Mouse (Mus musculus): ENCODE data around the gene 9130213A22Rik.

The 9130213A22Rik gene

DNA sequence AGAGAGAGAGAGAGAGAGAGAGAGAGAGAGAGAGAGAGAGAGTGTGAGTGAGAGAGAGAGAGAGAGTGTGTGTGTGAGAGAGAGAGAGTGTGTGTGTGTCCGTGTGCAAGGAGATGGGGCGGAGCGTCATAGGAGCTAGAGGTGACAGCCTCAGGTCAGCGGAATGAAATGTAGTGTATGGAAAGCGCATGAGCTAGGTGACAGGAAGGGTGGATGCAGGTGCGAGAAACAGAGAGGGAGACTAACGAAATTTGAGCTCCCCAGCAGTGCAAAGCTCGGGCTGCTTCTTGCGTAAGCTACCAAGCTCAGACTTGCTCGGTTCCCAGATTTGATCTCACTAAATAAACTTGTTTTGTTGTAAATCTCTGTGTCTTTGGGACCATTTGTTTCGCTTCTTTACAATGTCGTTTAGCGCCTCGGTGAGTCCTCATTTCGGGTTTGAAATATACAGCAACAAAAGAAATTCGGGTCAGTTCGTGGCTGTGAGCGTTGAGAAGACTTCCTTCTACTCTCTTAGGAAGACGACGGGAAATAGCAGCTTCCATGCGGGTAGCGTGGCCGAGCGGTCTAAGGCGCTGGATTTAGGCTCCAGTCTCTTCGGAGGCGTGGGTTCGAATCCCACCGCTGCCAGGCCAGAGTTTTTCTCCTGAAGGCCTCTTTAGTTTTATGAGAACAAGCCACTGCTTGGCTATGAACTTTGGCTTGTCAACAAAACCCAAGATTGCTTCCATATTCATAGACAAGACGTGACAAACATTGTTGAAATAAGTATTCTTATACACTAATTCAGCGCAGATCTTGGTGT lies 1.5 kb upstream of the 9130213A22Rik start:
- no peak for DNase-seq (ENCODE audit: low spot score)

DNA sequence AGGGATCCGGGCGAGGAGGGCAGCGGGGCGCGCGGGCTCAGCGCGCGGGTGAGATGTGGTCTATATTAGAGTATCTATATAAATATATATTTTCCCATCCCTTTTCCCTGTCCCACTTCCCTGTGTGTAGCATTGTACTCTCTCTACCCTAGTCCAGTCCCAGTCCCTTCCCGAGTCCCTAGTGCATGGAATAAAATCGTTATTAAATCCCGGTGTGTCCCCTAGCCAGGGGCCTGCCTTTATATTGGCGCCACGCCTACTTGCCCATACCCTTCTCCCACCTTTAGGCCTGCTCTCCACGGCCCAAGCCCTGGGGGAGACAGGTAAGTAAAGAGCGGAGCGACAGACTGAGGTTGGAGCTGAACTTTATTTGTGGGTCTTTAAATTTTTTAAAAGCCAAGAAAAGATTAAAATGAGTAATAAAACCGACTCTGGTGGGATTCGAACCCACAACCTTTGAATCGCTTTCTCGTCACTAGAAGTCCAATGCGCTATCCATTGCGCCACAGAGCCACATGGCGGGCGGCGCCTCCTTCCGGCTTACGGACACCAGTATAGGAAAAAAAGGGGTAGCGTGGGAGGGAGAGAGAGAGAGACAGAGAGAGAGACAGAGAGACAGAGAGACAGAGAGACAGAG lies 785 bp upstream of the 9130213A22Rik start:
- DNase-seq (ENCODE audit: low spot score): no peak

DNA sequence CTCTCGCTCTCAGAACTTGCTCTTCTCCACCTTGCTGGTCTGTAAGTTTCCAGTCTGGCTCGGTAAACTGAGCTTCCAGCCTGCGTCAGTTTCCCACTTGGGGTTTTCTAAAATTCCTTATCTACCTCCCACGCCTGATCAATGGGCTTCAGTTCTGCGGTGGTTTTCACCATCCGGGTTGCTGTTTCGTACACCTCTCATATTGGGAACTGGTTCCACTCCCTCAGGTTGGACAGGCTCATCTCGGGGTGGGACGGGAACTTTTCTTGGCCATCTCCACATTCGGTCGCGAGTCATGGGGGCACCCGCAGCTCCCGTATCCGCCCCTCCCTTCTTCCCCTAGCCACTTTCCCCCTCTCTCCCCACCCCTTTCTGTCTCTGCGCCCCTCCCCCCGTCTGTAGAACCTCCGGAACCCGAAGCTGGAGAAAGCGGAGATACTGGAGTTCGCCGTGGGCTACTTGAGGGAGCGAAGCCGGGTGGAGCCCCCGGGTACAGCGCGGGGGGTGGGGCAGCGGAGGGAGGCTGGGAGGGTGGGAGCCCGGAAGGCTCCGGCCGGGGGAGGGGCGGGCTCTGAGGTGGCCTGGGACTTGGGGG lies 551 bp downstream of the 9130213A22Rik start:
- DNase-seq (ENCODE audit: low spot score): no peak

DNA sequence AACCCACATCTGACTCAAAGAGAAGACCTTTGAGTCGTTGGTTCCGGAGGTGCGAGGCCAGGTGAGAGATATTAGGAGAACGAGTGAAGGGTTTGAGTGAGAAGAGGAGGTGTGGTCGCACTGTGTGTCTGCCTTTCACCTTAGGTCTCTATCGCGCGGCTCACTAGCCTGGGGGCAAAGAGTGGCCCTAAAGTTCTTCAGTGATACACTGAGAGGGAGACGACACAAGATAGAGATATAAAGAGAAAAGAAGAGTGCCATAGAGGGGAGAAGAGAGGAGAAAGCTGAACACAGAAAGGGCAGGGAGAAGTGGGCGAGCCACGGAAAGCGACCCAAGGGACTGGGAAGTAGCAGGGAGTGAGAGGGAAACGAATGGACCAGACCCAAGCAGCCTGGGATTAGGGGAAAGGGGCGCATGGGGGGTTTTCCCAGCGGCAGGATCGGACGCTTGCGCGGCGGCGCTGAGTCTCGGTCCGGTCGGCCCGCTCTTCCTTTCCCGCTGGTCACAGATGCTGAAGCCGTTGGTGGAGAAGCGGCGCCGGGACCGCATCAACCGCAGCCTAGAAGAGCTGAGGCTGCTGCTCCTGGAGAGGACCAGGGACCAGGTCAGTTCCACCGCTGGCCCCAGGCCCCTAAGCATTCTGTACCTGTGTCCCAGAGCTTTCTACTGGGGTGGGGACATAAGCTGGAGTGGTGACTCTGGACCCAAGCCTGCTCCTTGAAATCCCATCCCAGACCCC lies 1.2 kb downstream of the 9130213A22Rik start:
- DNase-seq (ENCODE audit: low spot score): no peak

DNA sequence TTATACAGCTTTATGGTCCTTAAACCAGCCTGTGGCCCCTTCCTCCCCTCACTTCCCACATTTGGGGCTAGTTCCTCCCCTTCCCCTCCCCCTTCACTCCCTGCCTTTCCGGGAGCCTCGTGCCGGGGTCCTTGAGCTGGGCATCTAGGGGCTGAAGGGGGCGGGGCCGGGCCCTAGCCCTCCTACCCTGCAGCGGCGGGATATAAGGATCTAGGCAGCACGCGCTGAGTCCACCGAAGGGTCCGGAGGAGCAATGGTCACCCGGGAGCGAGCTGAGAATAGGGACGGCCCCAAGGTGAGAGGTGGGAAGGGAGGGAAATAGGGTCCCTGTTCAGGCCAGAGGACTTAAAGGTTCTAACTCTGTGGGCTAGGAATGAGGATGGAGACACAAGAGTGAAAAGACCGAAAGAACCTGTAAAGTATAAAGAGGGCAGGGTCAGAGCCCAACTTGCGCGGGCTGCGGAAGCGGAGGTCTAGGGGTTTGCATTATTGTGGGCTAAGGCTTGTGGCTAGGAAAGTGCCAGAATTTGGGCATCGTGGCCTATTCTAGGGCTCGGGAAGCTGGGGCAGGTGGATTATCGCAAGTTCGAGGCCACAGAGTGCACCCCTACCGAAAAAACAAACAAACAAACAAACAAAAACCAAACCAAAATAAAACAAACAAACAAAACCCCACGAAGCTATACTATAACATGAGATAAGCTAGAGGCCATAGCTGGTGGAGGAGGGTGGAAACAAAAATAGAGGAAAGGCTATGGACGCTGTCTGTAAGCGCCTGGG lies 2.0 kb downstream of the 9130213A22Rik start, which contains the start of gene Hes7:
Hes7 (plus strand) TSS at position 184 of the 780 bp plus-strand sequence.
- no peak for DNase-seq (ENCODE audit: low spot score)

DNA sequence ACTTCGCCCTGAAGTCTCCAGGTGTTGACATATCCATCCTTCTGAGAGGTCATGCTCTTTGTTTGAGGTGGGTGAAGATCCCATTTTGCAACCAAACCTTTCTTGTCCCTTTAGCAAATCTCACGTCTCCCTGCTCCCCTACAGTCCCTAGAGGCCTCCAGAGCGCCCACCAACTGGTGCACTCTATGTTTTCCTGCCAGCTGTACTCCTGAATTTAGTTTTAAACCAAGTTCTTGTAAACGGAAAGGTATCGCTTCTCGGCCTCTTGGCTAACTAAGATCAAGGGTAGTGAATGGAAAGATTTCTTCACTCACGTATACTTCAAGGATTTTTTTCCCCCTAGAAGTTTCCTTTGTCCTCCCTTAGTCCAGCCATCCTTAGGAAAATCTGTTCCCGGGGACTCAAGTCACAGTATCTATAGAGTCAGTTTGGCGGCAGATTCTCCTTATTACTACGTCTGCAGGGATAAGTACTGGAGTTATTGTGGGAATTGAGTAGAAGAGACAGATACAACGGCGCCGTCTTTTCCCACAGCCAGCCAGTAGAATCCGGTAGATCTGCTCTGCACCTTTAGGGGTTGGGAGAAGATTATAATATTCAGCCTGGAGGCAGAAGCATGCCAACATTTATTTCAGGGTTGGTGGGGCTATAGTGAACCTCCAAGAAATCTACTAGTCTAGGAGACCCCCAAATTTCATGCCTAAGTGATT lies 2.8 kb downstream of the 9130213A22Rik start:
- DNase-seq (ENCODE audit: low spot score): no peak

DNA sequence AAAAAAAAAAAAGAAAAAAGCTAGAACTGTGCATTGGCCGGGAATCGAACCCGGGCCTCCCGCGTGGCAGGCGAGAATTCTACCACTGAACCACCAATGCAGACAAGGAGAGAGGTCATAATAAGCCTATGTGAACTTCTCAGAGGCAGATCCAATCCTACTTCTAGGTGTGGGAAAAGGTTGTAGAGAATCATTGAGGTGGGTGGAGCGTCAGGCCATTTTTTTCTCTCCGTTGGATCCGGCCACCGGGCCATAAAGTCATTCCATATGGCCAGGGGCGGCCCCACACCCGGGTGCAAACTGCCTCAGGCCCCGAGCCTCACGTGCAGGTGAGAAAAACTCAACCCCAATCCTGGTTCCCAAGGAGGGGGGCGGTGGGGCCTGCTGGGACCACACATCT lies 3.6 kb downstream of the 9130213A22Rik start:
- no peak for DNase-seq (ENCODE audit: low spot score)

DNA sequence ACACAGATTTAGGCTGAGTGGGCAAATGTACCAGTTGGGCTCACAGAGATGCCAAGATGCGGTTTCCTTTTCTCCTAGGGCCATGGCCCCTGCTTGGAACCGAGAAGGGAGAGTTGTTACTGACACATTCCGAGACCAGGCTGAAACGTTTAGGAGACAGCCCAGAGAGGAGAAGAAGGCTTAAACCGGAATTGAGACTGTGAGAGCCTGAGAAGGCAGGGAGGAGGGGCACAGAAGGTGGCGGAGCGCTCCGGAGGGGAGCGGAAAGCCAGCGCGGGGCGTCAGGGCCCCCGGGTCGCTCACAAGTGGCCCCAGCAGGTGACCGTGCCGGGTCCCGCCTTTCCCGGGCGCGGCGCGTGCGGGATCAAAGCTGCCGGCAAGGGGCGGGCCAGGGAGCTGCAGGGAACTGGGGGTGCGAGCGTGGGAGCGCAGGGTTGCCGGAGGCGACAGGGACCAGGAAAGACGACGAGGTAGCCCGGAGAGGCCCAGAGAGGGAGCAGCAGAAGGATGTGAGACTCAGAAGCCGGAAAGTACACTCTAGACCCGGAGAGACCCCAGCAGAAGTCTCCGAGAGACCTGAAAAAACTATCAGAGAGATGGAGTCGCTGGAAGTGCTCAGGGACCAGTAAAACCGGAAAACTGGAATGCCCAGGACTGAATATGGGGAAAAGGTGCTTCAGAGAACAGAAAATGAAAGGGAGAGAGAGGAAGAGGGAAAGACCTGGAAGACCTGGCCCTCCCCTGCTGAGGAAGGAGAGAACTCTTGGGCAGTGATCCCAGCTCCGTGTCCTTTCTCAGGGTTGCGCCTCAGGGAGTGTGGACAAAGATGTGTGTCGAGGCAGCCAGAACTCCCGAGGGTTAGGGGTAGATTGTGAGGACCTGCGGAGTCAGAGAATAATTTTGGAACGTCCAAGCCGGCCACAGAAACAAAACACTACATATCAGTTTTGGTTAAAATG lies 4.4 kb downstream of the 9130213A22Rik start:
- no peak for DNase-seq (ENCODE audit: low spot score)

DNA sequence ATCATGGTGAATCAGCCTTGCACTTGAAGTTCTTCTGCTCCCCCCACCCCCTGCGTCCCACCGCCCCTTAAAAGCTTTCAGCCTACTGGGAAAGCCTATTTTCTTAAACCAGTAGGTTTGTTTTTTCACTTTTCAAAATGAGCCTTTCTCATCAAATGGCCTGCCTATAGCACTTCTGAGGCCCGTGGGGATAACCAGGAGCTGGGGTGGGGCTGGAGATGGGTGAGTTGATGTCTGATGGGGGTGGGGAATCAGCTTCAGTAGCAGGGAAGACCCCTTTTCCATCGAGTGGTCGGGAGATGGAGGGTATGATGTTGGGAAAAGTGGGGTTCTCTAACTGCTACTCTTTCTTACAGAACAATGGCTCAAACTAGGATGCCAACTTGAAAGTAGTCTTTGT lies 5.5 kb downstream of the 9130213A22Rik start:
- DNase-seq (ENCODE audit: low spot score): no peak

DNA sequence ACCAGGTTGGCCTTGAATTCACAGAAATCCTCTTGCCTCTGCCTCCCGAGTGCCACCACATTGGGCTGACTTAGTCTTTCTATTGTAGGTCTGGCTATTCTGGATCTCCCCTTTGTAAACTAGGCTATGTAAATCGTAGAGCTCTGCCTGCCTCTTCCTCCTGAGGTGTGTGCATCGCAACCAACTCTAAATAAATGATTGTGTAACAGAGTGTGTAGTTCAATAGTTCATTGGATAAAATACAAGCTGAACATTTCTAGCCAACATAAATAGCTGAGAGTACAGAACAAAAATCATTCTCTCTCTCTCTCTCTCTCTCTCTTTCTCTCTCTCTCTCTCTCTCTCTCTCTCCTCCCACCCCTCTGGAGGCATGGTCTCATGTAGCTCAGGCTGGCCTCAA lies 7.8 kb downstream of the 9130213A22Rik start:
- no peak for DNase-seq (ENCODE audit: low spot score)

DNA sequence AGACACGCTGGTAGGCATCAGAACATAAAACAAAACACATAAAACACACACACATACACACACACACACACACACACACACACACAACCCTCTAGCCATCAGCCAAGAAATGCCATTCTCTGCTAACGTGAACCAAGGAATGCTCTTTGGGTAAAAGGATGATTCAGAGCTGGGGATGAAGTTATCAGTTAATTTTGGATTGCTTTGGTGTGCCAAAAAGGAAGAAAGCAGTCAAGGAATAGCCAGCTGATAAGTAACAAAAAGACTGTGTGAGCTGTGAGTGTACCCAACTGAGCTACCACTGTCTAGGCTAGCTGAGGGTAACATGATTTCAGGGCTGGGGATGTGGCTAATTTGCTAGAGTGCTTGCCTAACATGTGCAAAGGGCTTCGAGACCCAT lies 8.4 kb downstream of the 9130213A22Rik start:
- DNase-seq (ENCODE audit: low spot score): no peak

DNA sequence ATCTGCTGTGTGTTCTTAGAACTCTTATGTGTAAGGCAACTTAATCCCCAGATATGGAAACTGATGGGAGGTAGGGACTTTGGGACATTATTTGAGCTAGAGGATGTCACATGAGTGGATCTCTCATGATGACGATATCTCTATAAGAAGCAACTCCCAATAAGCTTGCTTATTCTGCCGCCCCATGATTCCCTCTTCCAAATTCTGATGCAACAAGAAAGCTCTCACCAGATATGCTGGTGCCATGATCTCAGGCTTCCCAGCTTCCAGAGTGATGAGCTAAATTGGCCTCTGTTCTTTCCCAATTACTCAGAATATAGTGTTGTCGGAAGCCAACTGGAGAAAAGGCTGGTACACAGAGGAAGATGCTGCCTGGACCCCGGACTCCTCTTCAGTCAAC lies 10.5 kb downstream of the 9130213A22Rik start:
- DNase-seq (ENCODE audit: low spot score): no peak

DNA sequence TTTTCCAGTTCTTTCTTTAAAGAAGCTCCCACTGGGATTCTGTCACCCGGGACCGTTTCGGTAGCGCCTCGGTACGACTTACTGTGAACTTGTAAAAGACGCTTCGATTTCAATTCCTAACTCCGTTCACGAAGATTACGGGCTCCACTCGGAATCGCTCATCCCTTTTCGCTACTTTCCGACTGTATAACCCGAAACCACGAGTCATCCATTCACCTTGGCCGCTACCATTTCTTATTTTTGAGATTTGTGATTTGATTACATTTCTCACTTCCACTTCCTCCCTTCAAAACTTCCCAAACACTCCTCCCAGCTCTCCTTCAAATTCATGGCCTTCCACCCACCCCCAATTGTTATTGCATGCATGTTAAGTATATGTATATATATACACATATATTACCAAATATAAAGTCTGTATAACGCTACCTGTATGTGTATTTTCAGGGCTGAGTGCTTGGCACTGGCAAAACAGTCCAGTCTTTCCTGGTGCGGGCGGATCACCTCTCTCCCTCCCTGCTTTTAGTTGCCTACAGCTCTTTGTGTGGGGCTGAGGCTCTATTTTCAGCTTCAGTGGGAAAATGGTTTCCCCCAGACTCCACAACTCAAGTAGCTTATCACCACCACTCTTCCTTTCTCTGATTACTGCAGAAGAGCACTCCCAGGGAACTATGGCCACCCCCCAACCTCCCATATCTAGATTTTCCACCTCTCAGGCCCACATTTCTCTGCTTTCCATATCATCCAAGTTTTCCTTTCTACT lies 11.2 kb downstream of the 9130213A22Rik start:
- no peak for DNase-seq (ENCODE audit: low spot score)

DNA sequence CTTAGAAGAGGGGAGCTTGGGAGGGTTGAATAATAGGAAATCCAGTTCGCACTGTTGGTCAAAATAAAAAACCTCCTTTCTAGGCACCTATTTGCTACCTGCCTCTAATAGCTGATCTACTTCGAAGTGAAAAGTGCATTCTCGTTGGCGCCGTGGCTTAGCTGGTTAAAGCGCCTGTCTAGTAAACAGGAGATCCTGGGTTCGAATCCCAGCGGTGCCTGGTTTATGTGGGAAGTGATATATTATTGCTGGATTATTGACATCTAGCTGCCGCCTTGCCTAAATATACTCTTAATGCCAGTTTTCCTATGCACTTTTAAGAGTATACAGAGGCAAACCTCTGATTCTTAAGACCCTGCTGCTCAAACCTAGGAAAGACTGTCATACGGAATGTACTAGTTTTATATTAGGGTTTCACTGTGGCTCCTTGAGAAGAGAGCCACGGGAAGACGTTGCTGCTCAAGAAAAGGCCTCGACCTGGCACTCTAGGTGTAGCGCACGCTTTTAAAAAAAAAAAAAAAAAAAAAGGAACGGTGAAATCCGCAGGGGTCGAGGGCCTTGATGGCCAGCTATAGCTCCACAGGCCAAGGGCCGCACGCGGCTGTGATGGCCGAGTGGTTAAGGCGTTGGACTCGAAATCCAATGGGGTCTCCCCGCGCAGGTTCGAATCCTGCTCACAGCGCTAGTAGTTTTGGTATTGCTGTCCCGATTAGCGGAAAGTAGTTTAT lies 11.9 kb downstream of the 9130213A22Rik start:
- DNase-seq (ENCODE audit: low spot score): peak; percentile 92

DNA sequence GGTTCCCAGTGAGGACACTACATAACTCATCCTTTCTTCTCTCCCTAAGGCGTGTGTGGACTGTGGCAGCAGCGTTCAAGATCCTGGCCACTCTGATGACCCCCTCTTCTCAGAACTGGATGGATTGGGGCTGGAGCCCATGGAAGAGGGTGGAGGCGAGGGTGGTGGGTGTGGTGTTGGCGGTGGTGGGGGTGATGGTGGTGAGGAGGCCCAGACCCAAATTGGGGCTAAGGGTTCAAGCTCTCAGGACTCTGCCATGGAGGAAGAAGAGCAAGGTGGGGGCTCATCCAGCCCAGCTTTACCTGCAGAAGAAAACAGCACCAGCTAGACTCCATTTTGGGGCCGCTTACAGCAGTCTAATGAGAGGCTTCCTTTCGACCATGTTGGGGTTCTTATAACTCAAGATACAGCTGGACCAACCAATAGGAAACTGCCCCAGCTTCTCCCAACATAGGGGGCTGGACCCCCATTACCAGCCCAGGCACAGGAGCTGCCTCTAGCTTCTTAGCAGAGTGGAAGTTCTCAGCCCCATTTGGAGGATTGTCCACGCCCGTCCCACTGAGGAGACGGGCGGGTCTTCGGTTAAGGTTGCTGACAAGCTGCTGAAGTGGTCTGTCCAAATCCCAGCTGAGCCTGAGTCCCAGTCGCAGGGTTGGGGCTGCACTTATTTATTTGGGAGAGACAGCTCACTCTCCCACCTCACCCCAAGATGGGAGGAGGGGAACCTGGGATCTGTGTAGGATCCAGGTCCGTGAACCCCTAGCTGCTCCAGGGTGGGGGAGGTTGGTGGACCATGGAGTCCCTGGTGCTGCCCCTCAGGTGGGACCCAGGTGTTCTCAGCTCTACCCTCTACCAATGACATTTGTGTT lies 13.1 kb downstream of the 9130213A22Rik start:
- DNase-seq (ENCODE audit: low spot score): no peak

DNA sequence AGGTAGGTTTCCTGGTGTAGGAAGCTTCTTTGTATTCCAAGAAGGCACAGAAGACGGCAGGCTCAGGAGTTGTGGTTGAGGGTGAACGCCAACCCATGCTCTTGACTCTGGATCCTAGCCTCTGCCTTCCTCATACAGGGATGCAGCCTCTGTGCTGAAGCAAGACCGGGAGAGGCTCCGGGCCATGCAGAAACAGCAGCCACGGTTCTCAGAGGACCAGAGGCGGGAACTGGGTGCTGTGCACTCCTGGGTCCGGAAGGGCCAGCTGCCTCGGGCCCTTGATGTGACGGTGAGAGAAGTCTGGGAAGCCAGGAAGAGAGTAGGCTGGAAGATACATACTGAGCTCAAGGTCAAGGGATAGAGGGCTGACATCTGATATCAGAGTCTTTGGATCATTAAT lies 14.2 kb downstream of the 9130213A22Rik start:
- DNase-seq (ENCODE audit: low spot score): no peak

DNA sequence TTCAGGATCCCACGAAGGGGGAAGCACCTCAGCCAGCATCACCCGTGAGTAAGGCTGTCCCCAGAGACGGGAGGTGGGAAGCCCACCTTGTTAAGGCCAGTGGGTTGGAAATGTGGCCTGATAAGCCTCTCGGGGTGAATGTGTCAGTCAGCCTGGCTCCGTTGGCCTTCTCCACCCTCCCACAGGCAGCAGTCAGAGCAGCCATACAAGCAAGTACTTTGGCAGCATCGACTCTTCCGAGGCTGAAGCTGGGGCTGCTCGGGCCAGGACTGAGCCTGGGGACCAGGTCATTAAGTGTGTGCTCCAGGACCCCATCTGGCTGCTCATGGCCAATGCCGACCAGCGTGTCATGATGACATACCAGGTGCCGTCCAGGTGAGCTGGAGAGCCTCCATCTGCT lies 14.7 kb downstream of the 9130213A22Rik start:
- no peak for DNase-seq (ENCODE audit: low spot score)
